Mouse (Mus musculus) forebrain, postnatal 0 days (tissue): ENCODE measurements around the gene Sulf2. TPM values are rescaled to one million over a fixed set of nuclear protein-coding genes. Genes with fewer than 3 reads are reported as not detected.

Experiments used
- ATAC-seq: fragments of 200-750 bp; cut with Nextera tagmentation; 2 replicates; pipeline ENCODE4 v1.8.0; 2017; ENCODE audit warnings: mild to moderate bottlenecking, moderate library complexity
- DNase-seq: peaks from one replicate; pipeline ENCODE4 v3.0.0-alpha.2; 2015
- H3K27ac ChIP-seq: fragments of 300-500 bp; sonication (generic); 2 replicates; pipeline ENCODE4 v1.5.1; 2014; ENCODE audit warnings: low read depth, mild to moderate bottlenecking, antibody characterized with exemption, low read length, moderate library complexity, mixed read lengths
- H3K27me3 ChIP-seq: fragments of 300-500 bp; sonication (generic); 2 replicates; pipeline ENCODE4 v1.6.1; 2014; ENCODE audit warnings: mild to moderate bottlenecking, low read length, mixed read lengths; ENCODE audit not compliant: insufficient read depth
- H3K36me3 ChIP-seq: fragments of 300-500 bp; sonication (generic); 2 replicates; pipeline ENCODE4 v1.6.1; 2014; ENCODE audit warnings: mild to moderate bottlenecking, moderate library complexity; ENCODE audit not compliant: insufficient read depth
- H3K4me1 ChIP-seq: fragments of 300-500 bp; sonication (generic); 2 replicates; pipeline ENCODE4 v1.6.1; 2014; ENCODE audit warnings: antibody characterized with exemption; ENCODE audit not compliant: insufficient read depth
- H3K4me2 ChIP-seq: fragments of 300-500 bp; sonication (generic); 2 replicates; pipeline ENCODE4 v1.6.1; 2014; ENCODE audit warnings: low read depth, mild to moderate bottlenecking, moderate library complexity
- H3K4me3 ChIP-seq: fragments of 300-500 bp; sonication (generic); 2 replicates; pipeline ENCODE4 v1.5.1; 2014; ENCODE audit warnings: low read depth, low read length, mixed read lengths
- H3K9ac ChIP-seq: fragments of 300-500 bp; sonication (generic); 2 replicates; pipeline ENCODE4 v1.6.1; 2014; ENCODE audit warnings: mild to moderate bottlenecking
- H3K9me3 ChIP-seq: fragments of 300-500 bp; sonication (generic); 2 replicates; pipeline ENCODE4 v1.6.1; 2016; ENCODE audit warnings: low read length
- CTCF ChIP-seq: sonication (generic); IDR thresholded peaks from 2 replicates; pipeline ENCODE4 v1.5.1; 2016; ENCODE audit warnings: antibody characterized with exemption, control low read depth, low read depth
- WGBS: fragments of 180-500 bp; shearing (Covaris S2); extraction: QIAGEN DNeasy Blood & Tissue Kit; methylation state at CpG from one replicate; pipeline ENCODE4 v1.1.7; 2014; 5-methylcytosine and 5-hydroxymethylcytosine counted together
- polyA plus RNA-seq: library from polyadenylated mRNA; unstranded; fragments of >200 nt; fragmentation: Nextera tagmentation; extraction: Ambion mirVana; gene quantifications from 2 replicates; pipeline ENCODE4 v1.2.1, GENCODE M21; 2015
- total RNA-seq: library from RNA; depleted of rRNA; stranded (reverse); fragments of >200 nt; gene quantifications from 2 replicates; pipeline ENCODE4 v1.2.3, GENCODE M21; 2014

The Sulf2 gene
- total and polyA plus RNA-seq, 2 experiments from 2014 or later = 67.5 to 95.6 TPM

DNA sequence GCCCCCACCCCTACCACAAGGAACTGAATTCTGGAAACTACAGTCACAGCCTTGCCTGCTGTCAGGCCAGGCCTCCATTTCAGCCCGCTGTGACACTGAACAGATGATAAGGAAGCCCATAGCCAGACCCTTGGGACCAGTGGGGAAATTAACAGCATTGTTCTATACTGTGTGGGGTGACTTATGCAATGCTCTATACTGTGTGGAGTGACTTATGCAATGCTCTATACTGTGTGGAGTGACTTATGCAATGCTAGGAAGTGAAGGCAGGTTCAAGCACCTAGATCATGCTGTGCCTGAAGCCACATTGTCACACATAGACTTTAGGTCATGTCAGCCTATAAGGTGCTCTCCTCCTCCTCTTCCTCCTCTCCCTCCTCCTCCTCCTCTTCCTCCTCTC is 9.1 kb upstream of the Sulf2 start:
- H3K27ac ChIP-seq = no peak overlapping the region
- no peaks in the 10 kb centered on the region for H3K27me3 ChIP-seq
- no peak overlapping the region for H3K4me2 ChIP-seq
- H3K4me3 ChIP-seq = no peak overlapping the region
- H3K36me3 ChIP-seq = no peaks in the 10 kb centered on the region
- TF ChIP-seq CTCF = no peak
- no peak overlapping the region for H3K9ac ChIP-seq
- no peak for ATAC-seq
- no peaks in the 10 kb centered on the region for H3K9me3 ChIP-seq
- 94% methylated on average over 1 of the region's 1 CpGs for WGBS
- no peaks in the 10 kb centered on the region for H3K4me1 ChIP-seq
- no peak for DNase-seq

DNA sequence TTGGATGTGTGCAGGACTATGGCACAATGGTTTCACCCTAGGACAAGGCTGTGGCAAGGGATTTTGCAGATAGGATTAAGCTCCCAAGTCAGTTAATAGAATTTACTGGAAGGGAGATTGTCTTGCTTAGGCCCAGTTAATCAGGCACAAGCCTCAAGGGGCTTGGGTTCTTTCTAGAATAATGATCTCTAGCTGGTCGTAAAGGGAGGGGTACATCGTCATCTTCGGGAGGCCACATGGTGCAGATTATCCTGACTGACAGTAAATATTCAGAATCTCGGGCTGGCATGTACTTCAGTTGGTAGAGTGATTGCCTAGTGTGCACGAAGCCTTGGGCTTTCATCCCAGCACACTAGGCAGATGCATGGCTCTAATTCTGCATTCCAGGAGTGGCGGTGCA is 8.5 kb upstream of the Sulf2 start:
- no peak overlapping the region for H3K4me2 ChIP-seq
- DNase-seq = no peak
- no peak overlapping the region for H3K27ac ChIP-seq
- TF ChIP-seq CTCF = no peak
- WGBS = 54% methylated on average over 6 of the region's 6 CpGs
- no peaks in the 10 kb centered on the region for H3K4me1 ChIP-seq
- H3K36me3 ChIP-seq = no peaks in the 10 kb centered on the region
- H3K4me3 ChIP-seq = no peak overlapping the region
- no peaks in the 10 kb centered on the region for H3K27me3 ChIP-seq
- no peak overlapping the region for H3K9ac ChIP-seq
- no peak for ATAC-seq
- H3K9me3 ChIP-seq = no peaks in the 10 kb centered on the region

DNA sequence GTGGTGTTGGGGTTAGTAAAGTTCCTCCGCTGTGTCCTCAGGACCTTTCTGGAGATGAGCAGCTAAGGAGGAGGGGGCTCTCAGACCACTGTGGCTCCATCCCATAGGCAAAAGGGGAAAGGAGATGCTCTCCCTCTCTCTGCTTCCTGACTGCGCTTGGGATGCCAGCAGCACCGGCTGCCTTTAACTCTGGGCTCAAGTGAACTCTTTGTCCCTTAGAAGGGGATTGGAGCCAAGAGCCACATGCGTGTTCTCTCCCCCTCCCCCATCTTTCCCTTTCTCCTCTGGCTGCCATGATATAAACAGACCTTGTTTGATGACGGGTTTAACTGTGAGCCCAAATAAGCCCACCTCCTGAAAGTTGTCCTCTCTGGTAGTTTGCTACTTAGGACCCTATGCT is 7.8 kb upstream of the Sulf2 start:
- 54% methylated on average over 5 of the region's 5 CpGs for WGBS
- Histone ChIP-seq H3K9ac (no peak overlapping the region), H3K4me1 (no peaks in the 10 kb centered on the region), H3K27ac (no peak overlapping the region), H3K9me3 (no peaks in the 10 kb centered on the region), H3K4me2 (no peak overlapping the region), H3K36me3 (no peaks in the 10 kb centered on the region), H3K4me3 (no peak overlapping the region), H3K27me3 (no peaks in the 10 kb centered on the region)
- DNase-seq (no peak), ATAC-seq (no peak)
- TF ChIP-seq CTCF = no peak

GRCm38 (mm10) chr2:166162160-166162559 is 6.7 kb upstream of the Sulf2 start:
- Histone ChIP-seq H3K36me3 (no peaks in the 10 kb centered on the region), H3K4me3 (no peak overlapping the region), H3K9ac (no peak overlapping the region), H3K9me3 (no peaks in the 10 kb centered on the region), H3K4me1 (no peaks in the 10 kb centered on the region), H3K27ac (no peak overlapping the region), H3K4me2 (no peak overlapping the region), H3K27me3 (no peaks in the 10 kb centered on the region)
- ATAC-seq (no peak), DNase-seq (no peak)
- no peak for TF ChIP-seq CTCF
- 78% methylated on average over 5 of the region's 5 CpGs for WGBS

- Histone ChIP-seq H3K27me3 (no peaks in the 10 kb centered on the region), H3K36me3 (no peaks in the 10 kb centered on the region), H3K9ac (no peak overlapping the region), H3K4me3 (no peak overlapping the region), H3K9me3 (no peaks in the 10 kb centered on the region), H3K27ac (no peak overlapping the region), H3K4me2 (no peak overlapping the region), H3K4me1 (peaks cover 1% of the 10 kb centered on the region; the same call in 1 of the 2 replicates)
- DNase-seq (no peak), ATAC-seq (no peak)
- WGBS = 89% methylated on average over 7 of the region's 7 CpGs
- no peak for TF ChIP-seq CTCF
Observed at GRCm38 (mm10) chr2:166159276-166159675, 3.8 kb upstream of the Sulf2 start.

DNA sequence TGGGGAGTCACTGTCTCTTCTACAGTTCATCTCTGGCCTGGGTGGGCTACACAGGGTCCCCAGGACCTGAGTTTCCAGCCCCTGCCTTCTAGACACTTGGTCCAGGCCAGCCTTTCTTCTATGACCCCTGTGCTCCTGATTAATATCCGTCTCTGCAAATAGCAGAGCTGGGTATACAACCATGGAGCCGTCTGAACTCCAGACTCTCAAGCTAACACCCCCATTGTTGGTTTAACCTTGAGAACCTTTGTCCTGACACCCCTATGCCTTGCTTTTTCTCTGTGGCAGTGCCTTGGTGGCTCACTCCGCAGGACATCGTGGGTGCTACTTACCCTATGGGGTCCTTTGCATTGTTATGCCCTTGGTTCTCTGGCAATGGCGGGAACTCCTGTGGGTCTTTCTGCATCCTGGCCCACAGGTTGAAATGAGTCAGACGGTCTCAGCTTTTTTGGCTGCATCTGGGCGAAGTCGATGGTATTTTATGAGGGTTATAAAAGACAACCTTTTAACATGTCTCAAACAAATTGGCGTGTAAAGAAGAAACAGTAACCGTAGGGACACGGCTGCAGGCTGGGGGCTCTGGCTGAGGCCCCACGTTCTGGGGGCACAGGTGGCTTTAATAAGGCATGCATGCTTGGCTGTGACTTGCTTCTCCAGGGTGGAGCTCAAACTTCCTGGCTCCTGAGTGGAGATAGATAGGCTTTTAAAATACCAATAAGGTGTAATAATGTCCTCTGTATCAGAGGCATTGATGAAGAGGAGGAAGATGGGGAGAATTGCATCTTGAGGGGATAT is 2.5 kb upstream of the Sulf2 start:
- 79% methylated on average over 12 of the region's 12 CpGs for WGBS
- Histone ChIP-seq H3K4me1 (peaks cover 14% of the 10 kb centered on the region; the same call in 1 of the 2 replicates), H3K4me3 (no peak overlapping the region), H3K36me3 (no peaks in the 10 kb centered on the region), H3K9me3 (no peaks in the 10 kb centered on the region), H3K4me2 (no peak overlapping the region), H3K9ac (no peak overlapping the region), H3K27me3 (peaks cover 7% of the 10 kb centered on the region), H3K27ac (no peak overlapping the region)
- TF ChIP-seq CTCF = no peak
- ATAC-seq (no peak), DNase-seq (no peak)

DNA sequence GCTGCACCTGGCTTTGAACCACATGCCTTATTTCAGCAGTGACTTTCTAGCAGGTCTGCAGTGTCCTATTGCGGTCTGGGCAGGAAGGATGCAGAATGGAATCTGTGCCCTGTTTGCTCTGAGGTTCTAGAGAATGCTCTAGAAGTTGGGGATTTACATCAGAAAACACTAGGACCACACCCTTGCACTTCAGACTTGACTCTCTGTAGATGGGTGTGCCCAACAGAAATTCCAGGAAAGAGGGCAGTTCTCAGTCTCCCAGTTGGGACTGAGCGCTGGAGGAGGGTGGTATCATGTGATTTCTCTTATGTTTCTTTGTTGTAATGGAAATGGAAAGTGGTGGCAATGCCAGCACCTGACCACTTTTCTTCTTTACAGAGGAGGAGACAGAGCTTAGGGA is 1.7 kb upstream of the Sulf2 start:
- Histone ChIP-seq H3K36me3 (no peaks in the 10 kb centered on the region), H3K9ac (no peak overlapping the region), H3K27ac (no peak overlapping the region), H3K4me3 (no peak overlapping the region), H3K4me2 (no peak overlapping the region), H3K27me3 (peaks cover 8% of the 10 kb centered on the region), H3K9me3 (no peaks in the 10 kb centered on the region), H3K4me1 (peaks cover 15% of the 10 kb centered on the region; the same call in 1 of the 2 replicates)
- TF ChIP-seq CTCF = no peak
- ATAC-seq = no peak
- 90% methylated on average over 2 of the region's 2 CpGs for WGBS
- DNase-seq = no peak
